Mouse (Mus musculus): ENCODE data around the gene Olfr196.
"Not testable (repeated sequence)": the region's sequence is repeated elsewhere in the genome, so short reads cannot be mapped to it uniquely, and the experiment has no call there.

Olfr196 gene

DNA sequence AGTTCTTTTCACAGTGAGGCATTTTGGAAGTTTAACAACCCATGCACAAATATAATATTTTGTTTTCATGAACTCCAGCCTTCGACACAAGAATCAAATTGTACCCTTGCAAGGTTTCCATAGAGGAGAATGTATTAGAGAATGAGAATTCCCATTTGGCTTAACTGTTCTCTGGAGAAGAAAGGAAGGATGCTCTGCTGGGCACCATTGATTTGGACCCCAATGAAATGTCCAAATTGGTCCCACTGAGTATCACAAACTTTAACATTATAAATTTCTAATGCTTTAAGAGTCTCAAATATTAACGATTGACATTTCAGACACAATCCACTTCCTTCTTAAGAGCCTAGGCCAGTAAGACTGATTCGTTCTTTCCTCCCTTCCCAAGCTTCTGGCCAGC lies at the start of gene Olfr196:
Gene Olfr196, minus strand, starts transcription at position 101 of the 400 bp plus-strand sequence.
- DNase-seq (ENCODE audit: low spot score), result no peak

- not testable (repeated sequence) for DNase-seq (ENCODE audit: low spot score)
These were observed 49.4 kb upstream of the Olfr196 start, which contains the start of gene Olfr199 for GRCm38 (mm10) chr16:59219667-59220066. Gene Olfr199 (minus strand): TSS chr16:59219767.

- DNase-seq (ENCODE audit: low spot score), result not testable (repeated sequence)
These were observed 47.6 kb upstream of the Olfr196 start for GRCm38 (mm10) chr16:59217861-59218260.

DNA sequence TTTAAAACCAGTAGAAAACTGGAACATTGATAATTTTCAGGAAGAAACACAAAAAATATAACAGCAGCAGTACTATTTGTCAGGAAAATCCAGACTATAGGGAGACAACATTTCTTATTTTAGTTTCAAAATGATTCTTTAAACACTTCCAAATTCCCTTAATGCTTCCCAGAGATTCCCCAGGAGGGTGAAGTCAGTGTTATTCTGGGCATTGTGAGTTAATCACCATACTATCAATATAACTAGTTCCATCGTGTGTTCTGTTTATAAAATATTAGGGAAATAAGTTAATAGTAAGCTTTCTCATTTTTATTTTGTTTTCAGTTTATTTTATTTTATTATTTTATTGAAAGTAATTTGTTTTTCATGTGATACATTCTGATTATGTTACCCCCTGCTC lies 33.2 kb upstream of the Olfr196 start, which contains the start of gene Olfr198:
Gene Olfr198, minus strand, starts transcription at position 101 of the 400 bp plus-strand sequence.
- DNase-seq (ENCODE audit: low spot score), result not testable (repeated sequence)

DNA sequence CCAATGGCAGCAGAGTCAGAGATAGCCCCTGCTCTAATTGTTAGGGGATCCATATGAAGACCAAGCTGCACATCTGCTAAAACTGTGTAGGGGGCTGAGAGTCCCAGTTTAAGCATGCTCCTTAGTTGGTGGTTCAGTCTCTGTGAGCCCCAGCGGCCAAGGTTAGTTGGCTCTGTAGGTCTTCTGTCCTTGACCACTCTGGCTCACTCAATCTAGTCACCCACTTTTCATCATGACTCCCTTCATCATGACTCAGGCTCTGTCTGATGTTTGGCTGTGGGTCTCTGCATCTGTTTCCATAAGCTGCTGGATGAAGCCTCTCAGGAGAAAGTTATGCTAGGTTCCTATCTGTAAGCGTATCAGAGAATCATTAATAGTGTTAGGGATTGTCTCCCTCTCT lies 18.3 kb downstream of the Olfr196 start:
- no peak for DNase-seq (ENCODE audit: low spot score)

- DNase-seq (ENCODE audit: low spot score), result no peak
These were observed 23.5 kb downstream of the Olfr196 start, which contains the start of gene Olfr195 for GRCm38 (mm10) chr16:59146746-59147145. Gene Olfr195 (plus strand): TSS chr16:59147046.

DNA sequence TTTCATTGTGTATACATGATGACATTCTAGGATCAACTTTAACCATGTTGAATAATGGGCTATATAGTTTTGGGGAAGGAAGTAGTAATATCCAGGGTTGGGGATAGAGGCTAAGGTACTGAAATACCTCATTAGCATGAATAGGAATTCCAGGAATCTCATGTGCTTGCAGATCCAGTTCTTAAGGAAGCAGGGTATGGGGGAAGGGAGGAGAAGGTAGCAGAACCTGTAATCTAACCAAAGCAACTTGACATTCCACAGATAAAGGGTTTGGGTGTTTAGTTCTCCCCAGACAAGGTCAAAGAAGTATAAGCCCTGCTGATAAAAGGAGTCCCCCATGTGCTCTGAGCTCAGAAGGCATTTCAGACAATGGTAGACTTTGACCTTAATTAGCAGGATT lies 29.1 kb downstream of the Olfr196 start:
- no peak for DNase-seq (ENCODE audit: low spot score)

GRCm38 (mm10) chr16:59130740-59131139 lies 39.5 kb downstream of the Olfr196 start:
- DNase-seq (ENCODE audit: low spot score), result no peak

DNA sequence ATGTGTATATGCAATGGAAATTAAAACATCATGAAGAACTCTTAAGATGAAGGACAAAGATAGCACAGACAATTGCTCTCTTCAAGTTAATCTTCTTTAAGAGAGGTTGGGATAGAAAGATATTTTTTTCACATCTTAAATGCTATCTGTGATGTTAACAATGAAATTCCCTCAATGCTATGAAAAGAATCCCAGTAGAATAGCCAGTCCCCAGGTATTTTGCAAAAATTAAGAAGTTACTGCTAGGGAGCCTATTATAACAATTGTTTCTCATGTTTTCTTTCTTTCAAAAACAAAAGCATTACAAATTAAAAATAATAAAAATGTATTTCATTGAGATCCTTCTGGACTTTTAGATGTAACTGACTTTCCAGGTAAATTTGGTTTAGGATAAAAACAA lies 49.3 kb downstream of the Olfr196 start, which contains the start of gene Olfr194:
Gene Olfr194, minus strand, starts transcription at position 101 of the 400 bp plus-strand sequence.
- DNase-seq (ENCODE audit: low spot score), result no peak

Measured in spleen, adult 12 weeks (tissue).